Mouse (Mus musculus) erythroblast, adult 5-6 weeks (primary cell): Measurements from ENCODE around the gene Borcs6. TPM values are rescaled to one million over a fixed set of nuclear protein-coding genes. Genes with fewer than 3 reads are reported as not detected.
A peak's percentile ranks its signal among the peaks of the same experiment; 100 is the strongest.
"Not testable (repeated sequence)": the region's sequence is repeated elsewhere in the genome, so short reads cannot be mapped to it uniquely, and the experiment has no call there.

ENCODE experiments used
- ATAC-seq: replicated peaks from 2 replicates; pipeline ENCODE4 v1.8.0; 2016; ENCODE audit warnings: moderate number of reproducible peaks, mild to moderate bottlenecking, moderate TSS enrichment, inconsistent platforms; ENCODE audit not compliant: poor library complexity, low FRiP score, severe bottlenecking
- total RNA-seq, 2 experiments: library from RNA; stranded (forward) in 1 of 2; stranded (reverse) in 1 of 2; fragments of 150-400 nt in 1 of 2; fragments of 200-764, 138-1000 nt in 1 of 2; gene quantifications; 2 replicates each; pipeline versions ENCODE4 v1.2.3 to v1.2.4; 2015 to 2017; ENCODE audit warnings: low replicate concordance in 2 of 2

Gene Borcs6
- total RNA-seq, 2 experiments from 2014 or later: 1.0 to 2.5 TPM

- ATAC-seq: no peak
These were observed 22.1 kb downstream of the Borcs6 start for GRCm38 (mm10) chr11:69081613-69082012.

DNA sequence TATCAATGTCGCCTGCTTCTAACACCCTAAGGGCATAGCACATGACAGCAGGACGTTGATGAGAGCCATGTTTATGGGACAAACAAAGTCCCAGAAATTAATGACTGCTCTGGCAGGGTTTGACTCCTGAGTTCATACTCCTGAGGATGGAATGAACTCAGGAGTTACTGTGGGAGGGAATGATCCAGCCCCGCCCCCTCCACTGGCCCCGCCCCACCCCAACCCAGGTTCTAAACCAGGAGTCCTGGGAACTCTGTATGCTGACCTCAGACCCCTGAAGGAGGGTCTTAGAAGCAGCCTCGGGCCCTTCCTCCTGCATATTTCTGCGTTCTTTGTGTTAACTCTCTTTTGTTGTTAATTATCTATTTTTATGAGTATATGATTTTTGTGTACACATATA lies 26.1 kb downstream of the Borcs6 start:
- no peak for ATAC-seq

DNA sequence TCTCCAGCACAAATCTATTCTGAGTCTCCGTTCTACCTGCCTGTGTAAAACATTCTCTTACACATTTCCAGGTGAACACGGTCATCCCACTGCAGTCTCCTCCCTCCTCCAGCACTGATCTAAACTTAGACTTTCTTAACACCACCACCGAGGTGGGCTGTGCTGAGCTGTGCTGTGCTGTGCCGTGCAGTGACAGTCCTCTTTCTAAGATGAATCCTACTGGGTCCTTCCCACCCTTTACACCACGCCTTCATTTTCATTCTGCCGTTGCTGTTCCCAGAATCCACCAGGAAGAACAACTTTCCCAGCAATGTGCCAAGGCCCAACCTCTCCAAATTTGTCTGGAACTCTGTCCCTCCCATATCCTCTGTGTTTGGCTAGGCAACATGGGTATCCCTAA lies 26.9 kb downstream of the Borcs6 start:
- no peak for ATAC-seq

DNA sequence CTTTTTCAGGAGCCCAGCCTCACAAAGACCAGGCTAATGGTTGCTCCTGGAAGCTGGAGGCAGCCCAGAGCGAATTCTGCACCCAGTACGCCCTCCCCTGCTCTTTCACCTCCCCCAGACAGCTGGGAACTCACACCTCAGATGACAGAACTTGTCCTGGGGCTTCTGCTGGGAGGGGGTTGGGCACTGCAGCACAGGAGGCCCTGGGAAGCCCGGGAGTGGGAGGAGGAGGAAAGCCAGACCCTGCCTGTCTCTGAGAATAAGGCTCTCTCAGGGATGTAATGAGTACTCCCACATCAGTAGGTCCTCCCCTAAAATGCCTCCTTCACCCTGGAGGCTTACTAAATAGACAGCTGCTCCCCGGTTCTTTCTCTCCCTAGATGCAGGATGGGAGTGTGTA lies 27.6 kb downstream of the Borcs6 start:
- no peak for ATAC-seq

GRCm38 (mm10) chr11:69087597-69087996 lies 28.1 kb downstream of the Borcs6 start:
- no peak for ATAC-seq

- peak; percentile 64 for ATAC-seq
These were observed 28.8 kb downstream of the Borcs6 start, which contains the start of gene Vamp2 for GRCm38 (mm10) chr11:69088103-69088855. Vamp2 (plus strand) TSS chr11:69088490.

DNA sequence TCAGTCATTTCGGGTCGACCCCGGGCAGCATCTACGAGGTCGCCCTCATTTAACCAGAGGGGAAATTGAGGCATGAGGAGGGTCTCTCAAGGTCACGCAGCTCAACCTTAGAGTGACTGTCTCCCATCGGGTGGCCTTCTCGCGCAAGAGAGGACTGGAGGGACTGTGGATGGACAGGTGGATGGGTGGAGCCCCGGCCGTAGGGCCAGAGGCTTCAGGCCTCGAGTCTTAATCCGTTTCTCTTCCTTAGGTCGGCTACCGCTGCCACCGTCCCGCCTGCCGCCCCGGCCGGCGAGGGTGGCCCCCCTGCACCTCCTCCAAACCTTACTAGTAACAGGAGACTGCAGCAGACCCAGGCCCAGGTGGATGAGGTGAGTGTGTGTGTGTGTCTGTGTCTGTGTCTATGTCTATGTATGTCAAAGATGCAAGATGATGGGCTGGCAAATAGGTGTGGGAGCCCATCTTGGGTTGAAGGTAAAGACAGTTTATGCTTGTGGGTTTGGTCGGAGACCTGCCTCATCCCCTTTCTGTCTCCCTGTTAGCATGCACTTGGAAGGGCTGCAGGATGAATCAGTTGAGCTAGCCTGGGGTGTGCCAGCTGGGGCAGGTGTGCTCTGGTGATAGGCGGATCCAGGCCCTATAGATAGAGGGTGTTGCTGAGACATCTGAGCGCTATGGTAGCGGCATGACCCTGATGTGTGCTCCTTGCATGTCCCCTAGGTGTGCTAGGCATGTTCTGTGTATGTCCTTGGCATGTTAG lies 29.5 kb downstream of the Borcs6 start:
- peak; percentile 86 for ATAC-seq

DNA sequence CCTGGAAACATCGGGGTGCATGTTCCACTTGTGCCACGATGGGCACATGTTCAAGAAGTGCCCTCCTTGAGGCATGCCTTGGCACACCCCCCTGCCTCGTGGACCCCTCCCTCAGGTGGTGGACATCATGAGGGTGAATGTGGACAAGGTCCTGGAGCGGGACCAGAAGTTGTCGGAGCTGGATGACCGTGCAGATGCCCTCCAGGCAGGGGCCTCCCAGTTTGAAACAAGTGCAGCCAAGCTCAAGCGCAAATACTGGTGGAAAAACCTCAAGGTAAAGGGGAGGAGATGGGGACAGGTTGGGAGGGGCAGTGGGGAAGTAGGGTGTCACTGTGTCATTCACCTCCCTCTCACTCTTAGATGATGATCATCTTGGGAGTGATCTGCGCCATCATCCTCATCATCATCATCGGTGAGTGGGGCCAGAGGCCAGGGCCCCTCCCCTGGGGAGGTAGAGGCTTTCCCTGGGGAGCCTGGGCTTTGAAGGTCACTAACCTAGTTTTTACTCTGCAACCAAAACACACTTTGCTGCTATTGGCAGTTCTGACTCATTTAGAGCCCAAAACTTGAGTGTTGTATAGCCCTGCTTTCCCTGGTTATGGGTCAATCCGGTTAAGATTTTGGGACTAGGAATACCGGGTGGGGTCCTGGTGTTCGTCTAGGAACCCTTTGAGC lies 30.2 kb downstream of the Borcs6 start:
- peak; percentile 12 for ATAC-seq

GRCm38 (mm10) chr11:69090367-69090766 lies 30.9 kb downstream of the Borcs6 start:
- ATAC-seq: no peak

- no peak for ATAC-seq
These were observed 32.3 kb downstream of the Borcs6 start for GRCm38 (mm10) chr11:69091566-69092385.

GRCm38 (mm10) chr11:69092386-69092751 lies 32.9 kb downstream of the Borcs6 start:
- ATAC-seq: no peak

DNA sequence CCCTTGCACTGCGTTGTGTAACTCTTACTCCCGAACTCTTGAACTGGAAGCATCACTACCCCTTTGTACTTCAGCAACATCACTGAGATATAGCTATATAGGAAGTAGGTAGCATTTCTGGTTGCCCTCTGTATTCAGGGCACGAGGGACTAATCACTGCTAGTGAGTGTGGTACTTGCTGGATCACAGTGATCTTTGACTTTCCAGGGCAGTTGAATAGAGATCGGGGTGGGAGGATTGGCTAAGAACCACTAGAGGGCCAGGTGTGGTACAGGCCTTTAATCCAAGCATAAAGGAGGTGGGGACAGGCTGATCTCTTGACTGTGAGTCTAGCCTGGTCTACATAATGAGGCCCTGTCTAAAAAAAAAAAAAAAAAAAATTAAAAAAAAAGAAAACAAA lies 33.4 kb downstream of the Borcs6 start:
- no peak for ATAC-seq

DNA sequence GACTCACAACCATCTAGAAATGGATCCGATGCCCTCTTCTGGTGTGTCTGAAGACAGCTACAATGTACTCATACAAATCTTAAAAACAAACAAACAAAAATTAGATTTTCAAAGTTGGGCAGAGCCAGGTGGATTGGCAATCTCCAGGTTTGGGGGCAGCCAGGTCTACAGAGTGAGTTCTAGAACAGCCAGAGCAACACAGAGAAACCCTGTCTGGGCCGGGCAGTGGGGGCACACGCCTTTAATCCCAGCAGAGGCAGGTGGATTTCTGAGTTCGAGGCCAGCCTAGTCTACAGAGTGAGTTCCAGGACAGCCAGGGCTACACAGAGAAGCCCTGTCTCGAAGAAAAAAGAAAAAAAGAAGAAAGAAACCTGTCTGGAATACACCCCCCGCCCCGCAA lies 34.3 kb downstream of the Borcs6 start:
- not testable (repeated sequence) for ATAC-seq

DNA sequence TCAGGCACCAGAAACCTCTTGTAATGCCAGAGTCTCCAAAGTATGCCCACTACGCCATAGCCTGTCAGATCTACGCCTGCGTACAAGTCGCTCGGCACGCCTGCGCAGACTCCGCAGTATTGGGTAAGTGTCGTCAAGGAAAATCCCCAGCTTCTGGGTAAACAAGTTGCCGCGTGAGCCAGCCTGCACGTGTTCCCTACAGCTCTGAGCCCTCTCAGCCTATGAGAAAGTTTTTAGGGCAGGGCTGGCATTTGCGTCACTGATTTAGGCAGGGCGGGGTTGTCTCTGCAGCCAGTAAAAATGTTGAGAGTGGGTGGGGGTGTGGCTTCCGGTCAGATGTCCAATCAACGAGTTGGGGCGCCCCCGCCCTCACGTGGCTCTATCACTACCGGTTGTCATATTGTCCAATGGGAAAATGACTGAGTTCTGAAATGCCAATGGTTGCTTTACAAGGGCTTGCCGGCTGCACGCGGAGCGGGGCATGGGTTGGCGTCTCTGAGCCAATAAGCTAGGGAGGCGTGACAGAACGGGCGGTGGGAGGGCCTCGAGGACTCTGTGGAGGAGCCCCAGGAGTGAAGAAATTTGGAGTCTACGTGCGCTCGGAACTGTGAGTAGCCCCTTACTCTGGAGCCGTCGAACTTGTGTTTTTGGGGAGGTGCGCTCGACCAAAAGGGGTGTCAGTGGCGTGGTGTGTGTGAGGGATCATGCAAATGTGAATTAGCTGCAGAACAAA lies 35.3 kb downstream of the Borcs6 start, which contains the start of gene Per1:
Gene Per1, plus strand, starts transcription at position 521 of the 733 bp plus-strand sequence.
- ATAC-seq: peak; percentile 70

GRCm38 (mm10) chr11:69095511-69096231 lies 36.2 kb downstream of the Borcs6 start:
- ATAC-seq: no peak

GRCm38 (mm10) chr11:69096360-69096986 lies 37.0 kb downstream of the Borcs6 start:
- ATAC-seq: no peak

- peak; percentile 62 for ATAC-seq
These were observed 37.7 kb downstream of the Borcs6 start for GRCm38 (mm10) chr11:69096987-69097900.
